Mouse (Mus musculus) megakaryocyte, embryonic 14.5 days (primary cell): ENCODE results near the gene Gm47189. TPM values are rescaled to one million over a fixed set of nuclear protein-coding genes. Genes with fewer than 3 reads are reported as not detected.
"Not testable (repeated sequence)": the region's sequence is repeated elsewhere in the genome, so short reads cannot be mapped to it uniquely, and the experiment has no call there.

ENCODE experiments used
- H3K27me3 ChIP-seq: replicated peaks from 2 replicates; pipeline ENCODE3; 2012; ENCODE audit warnings: inconsistent platforms
- H3K36me3 ChIP-seq: replicated peaks from 2 replicates; pipeline ENCODE3; 2012; ENCODE audit warnings: low read length, inconsistent platforms, mixed read lengths
- H3K4me1 ChIP-seq: 2 replicates; pipeline ENCODE4 v1.6.1; 2012; ENCODE audit warnings: inconsistent platforms
- H3K4me3 ChIP-seq: replicated peaks from 2 replicates; pipeline ENCODE3; 2012; ENCODE audit warnings: moderate library complexity, mild to moderate bottlenecking, inconsistent platforms
- H3K9me3 ChIP-seq: 2 replicates; pipeline ENCODE4 v1.6.1; 2012; ENCODE audit warnings: inconsistent platforms
- polyA plus RNA-seq: library from polyadenylated mRNA; stranded (reverse); fragments of >175 nt; gene quantifications from 2 replicates; pipeline ENCODE4 v1.2.3, GENCODE M21; 2012; ENCODE audit warnings: low replicate concordance; ENCODE audit not compliant: insufficient read depth

The Gm47189 gene
- not detected in 2 replicates for polyA plus RNA-seq

GRCm38 (mm10) chr14:41772341-41772740, at the start of gene Gm47189:
Gm47189 (minus strand) TSS chr14:41772441.
- not testable (repeated sequence) for H3K4me1 ChIP-seq, H3K4me3 ChIP-seq, H3K27me3 ChIP-seq, H3K36me3 ChIP-seq, H3K9me3 ChIP-seq

- H3K4me3 ChIP-seq, H3K4me1 ChIP-seq, H3K36me3 ChIP-seq, H3K27me3 ChIP-seq, H3K9me3 ChIP-seq: not testable (repeated sequence)
Observed at GRCm38 (mm10) chr14:41755931-41756330, 16.3 kb downstream of the Gm47189 start.

DNA sequence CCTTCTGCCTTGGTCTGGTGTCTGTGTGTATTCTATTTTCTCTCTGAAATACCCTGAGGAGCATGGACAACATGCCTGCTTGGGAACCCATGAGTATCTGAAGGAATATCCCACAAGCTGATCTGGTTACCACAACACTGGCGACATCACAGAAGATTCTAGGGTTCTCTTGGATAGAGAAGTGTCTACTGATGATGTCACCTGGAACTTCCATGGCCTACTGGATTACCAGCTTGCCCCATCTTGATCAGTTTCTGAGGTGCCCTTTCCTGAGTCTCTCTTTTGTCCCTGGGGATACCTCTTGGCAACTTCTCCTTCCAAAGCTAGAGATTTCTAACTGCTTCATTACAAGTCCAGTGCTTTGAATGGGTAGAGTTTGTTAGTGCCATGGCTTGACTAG, 21.7 kb downstream of the Gm47189 start, which contains the start of gene Gm7929:
Gene Gm7929, minus strand, starts transcription at position 101 of the 400 bp plus-strand sequence.
- H3K36me3 ChIP-seq, H3K4me1 ChIP-seq, H3K4me3 ChIP-seq, H3K27me3 ChIP-seq, H3K9me3 ChIP-seq: not testable (repeated sequence)

DNA sequence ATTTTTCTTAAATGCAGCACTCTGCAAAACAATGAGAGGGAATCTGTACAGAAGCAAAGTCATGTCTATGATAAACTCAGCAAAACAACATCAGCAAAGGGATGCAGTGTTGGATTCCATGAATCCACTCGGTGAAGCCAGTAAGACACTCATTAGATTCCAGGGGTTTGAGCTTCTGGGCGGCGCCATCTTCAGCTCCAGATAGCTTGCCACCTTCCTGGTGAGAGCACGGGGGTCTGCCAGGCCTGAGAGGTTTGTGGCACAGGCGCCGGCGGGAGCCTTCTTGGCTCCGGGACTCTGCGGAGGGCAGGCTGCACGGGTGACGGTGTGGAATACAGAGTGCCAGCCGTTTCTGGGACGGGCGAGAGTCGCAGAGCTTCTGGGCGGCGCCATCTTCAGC, 48.8 kb downstream of the Gm47189 start:
- not testable (repeated sequence) for H3K4me1 ChIP-seq, H3K36me3 ChIP-seq, H3K4me3 ChIP-seq, H3K9me3 ChIP-seq, H3K27me3 ChIP-seq

GRCm38 (mm10) chr14:41717180-41717579, 55.1 kb downstream of the Gm47189 start:
- not testable (repeated sequence) for H3K36me3 ChIP-seq, H3K9me3 ChIP-seq, H3K4me1 ChIP-seq, H3K4me3 ChIP-seq, H3K27me3 ChIP-seq

Other genes with a start within 250 kb of the Gm47189 start
- gene Gm7970, start 216.9 kb downstream of the Gm47189 start, polyA plus RNA-seq = not detected in 2 replicates
- not detected in 2 replicates for gene 1700049E17Rik2, start 199.2 kb downstream of the Gm47189 start, polyA plus RNA-seq
- not detected in 2 replicates for gene Gm3072, start 147.8 kb downstream of the Gm47189 start, polyA plus RNA-seq
- not detected in 2 replicates for gene Gm3676, start 126.0 kb downstream of the Gm47189 start, polyA plus RNA-seq
- not detected in 2 replicates for gene Gm8068, start 70.6 kb downstream of the Gm47189 start, polyA plus RNA-seq
- gene Gm7929, start 21.8 kb downstream of the Gm47189 start, polyA plus RNA-seq = not detected in 2 replicates
- gene Gm7980, start 134.8 kb upstream of the Gm47189 start, polyA plus RNA-seq = not detected in 2 replicates
- not detected in 2 replicates for gene 1700049E17Rik1, start 152.5 kb upstream of the Gm47189 start, polyA plus RNA-seq
- gene 1700024B05Rik, start 171.6 kb upstream of the Gm47189 start, polyA plus RNA-seq = not detected in 2 replicates
- not detected in 2 replicates for gene Gm6401, start 195.5 kb upstream of the Gm47189 start, polyA plus RNA-seq
- not detected in 2 replicates for gene Gm3543, start 210.9 kb upstream of the Gm47189 start, polyA plus RNA-seq